Mouse (Mus musculus) heart, embryonic 12.5 days (tissue): ENCODE results near the gene Flad1. TPM values are rescaled to one million over a fixed set of nuclear protein-coding genes. Genes with fewer than 3 reads are reported as not detected.

Source experiments
- ATAC-seq: fragments of 200-750 bp; cut with Nextera tagmentation; 2 replicates; pipeline ENCODE4 v1.8.0; 2017; ENCODE audit warnings: moderate TSS enrichment, moderate library complexity; ENCODE audit not compliant: insufficient number of reproducible peaks, low FRiP score
- H3K27ac ChIP-seq: fragments of 300-500 bp; sonication (generic); 2 replicates; pipeline ENCODE4 v1.5.1; 2016; ENCODE audit warnings: mild to moderate bottlenecking, moderate library complexity; ENCODE audit not compliant: poor library complexity, severe bottlenecking
- H3K27me3 ChIP-seq: fragments of 300-500 bp; sonication (generic); replicated peaks from 2 replicates; pipeline ENCODE4 v1.6.1; 2016; ENCODE audit warnings: mild to moderate bottlenecking, moderate library complexity
- H3K36me3 ChIP-seq: fragments of 300-500 bp; sonication (generic); 2 replicates; pipeline ENCODE4 v1.6.1; 2016; ENCODE audit warnings: mild to moderate bottlenecking, moderate library complexity
- H3K4me1 ChIP-seq: fragments of 300-500 bp; sonication (generic); replicated peaks from 2 replicates; pipeline ENCODE4 v1.6.1; 2016; ENCODE audit warnings: mild to moderate bottlenecking
- H3K4me2 ChIP-seq: fragments of 300-500 bp; sonication (generic); 2 replicates; pipeline ENCODE4 v1.6.1; 2016; ENCODE audit warnings: mild to moderate bottlenecking, moderate library complexity
- H3K4me3 ChIP-seq: fragments of 300-500 bp; sonication (generic); 2 replicates; pipeline ENCODE4 v1.5.1; 2016; ENCODE audit warnings: mild to moderate bottlenecking
- H3K9ac ChIP-seq: fragments of 300-500 bp; sonication (generic); 2 replicates; pipeline ENCODE4 v1.6.1; 2016; ENCODE audit warnings: mild to moderate bottlenecking, moderate library complexity
- H3K9me3 ChIP-seq: fragments of 300-500 bp; sonication (generic); replicated peaks from 2 replicates; pipeline ENCODE4 v1.6.1; 2016; ENCODE audit warnings: mild to moderate bottlenecking, moderate library complexity
- WGBS: fragments of 180-500 bp; shearing (Covaris S2); methylation state at CpG from one replicate; pipeline ENCODE4 v1.1.7; 2016; 5-methylcytosine and 5-hydroxymethylcytosine counted together
- polyA plus RNA-seq: library from polyadenylated mRNA; unstranded; fragments of >200 nt; fragmentation: Nextera tagmentation; extraction: Ambion mirVana; gene quantifications from 2 replicates; pipeline ENCODE4 v1.2.1, GENCODE M21; 2016

Flad1 gene
- polyA plus RNA-seq, result 31.7 and 32.5 TPM in 2 replicates

DNA sequence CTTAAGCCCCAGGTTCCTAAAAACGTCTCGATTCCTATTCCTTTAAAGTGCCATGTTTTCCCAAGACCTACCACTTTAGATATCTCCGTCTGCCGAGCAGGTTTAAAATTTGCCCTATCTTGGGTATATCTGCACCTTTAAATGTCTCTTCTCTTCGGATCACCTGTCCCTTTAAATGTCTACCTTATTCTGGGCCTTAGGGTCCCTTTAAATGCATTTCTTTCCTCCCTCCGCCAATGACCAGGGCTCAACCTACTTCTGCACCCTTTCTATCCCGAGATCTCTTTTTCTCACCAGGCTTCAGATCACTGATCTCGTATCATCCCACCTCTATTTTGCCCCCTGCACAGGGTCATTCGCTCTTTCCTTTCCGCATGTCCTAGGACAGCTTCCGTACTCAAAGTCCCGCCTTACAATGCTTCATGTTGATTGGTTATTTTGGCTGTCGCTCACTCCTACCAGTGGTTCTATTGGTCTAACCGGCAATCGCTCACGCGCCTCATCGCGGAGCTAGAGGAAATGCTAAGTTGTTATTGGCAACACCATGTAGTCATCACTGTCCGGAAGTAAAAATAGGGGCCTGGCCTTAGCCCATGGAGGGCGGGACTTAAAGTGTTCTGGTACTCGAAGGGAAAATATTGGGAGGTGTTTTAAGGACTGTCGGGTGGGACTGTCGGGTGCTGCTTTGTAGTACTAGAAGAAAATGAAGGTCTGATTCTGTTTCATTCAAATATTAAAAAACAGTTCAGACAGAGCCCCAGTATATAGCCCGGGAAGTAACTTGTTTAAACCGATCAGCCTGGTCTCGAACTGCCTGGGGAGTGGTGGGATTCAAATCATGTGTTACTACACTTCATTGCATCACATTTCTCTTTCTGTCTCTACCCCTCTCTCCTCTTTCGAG is at the start of gene Flad1:
Flad1 (minus strand) TSS at position 381 of the 904 bp plus-strand sequence.
- Histone ChIP-seq H3K4me2 (peak within 1 kb of the TSS; percentile 75), H3K4me3 (peak within 1 kb of the TSS; percentile 65), H3K36me3 (peaks cover 54% of the 10 kb centered on the region), H3K4me1 (peaks cover 16% of the 10 kb centered on the region), H3K27ac (peak within 1 kb of the TSS; percentile 40; the same call in 1 of the 2 replicates), H3K9me3 (0 out of 2 replicates have a peak, but pooled peaks cover 4% of the 10 kb centered on the region), H3K27me3 (no peaks in the 10 kb centered on the region), H3K9ac (peak within 1 kb of the TSS; percentile 68)
- 5% methylated on average over 28 of the region's 28 CpGs for WGBS
- peak; percentile 99 for ATAC-seq

DNA sequence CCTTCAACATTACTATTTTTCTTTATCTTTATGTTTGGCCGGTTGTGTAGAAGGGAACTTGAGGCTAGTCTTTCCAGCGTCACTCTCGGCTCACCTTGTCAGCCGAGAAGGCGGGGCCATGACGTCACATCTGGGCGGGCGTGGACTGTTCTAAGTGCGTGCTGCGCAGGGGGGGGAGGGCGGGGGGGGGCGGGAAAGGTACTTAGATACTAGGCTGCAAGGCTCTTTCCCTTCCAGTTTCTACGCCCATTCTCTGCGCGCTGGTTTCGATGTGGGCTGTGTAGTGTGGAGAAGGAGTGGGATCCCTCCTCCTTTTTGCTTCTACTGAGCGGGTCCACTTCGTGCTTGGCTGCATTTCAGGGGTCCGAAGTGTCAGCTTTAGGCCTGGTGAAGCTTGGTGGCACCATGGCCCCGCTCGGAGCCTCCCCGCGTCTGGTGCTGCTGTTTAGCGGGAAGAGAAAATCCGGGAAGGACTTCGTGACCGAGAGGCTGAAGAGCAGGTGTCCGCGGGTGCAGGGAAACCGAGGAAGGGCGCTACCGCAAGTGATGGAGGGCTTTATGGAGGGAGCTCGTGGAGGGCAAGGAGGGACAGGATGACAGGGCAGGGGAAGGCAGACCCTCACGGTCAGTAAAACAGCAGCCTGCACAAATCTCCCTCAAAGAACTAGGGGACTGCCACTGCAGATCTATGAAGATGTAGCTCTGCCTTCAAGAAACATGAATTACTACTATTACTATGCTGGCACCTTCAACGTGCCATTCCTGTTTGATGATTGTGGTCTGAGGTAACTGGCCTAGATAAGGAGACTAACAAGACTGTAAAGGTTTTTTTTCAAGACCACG is 47.5 kb upstream of the Flad1 start:
- peak overlapping the region; percentile 78 for H3K27ac ChIP-seq
- under 1% methylated on average over 34 of the region's 36 CpGs for WGBS

DNA sequence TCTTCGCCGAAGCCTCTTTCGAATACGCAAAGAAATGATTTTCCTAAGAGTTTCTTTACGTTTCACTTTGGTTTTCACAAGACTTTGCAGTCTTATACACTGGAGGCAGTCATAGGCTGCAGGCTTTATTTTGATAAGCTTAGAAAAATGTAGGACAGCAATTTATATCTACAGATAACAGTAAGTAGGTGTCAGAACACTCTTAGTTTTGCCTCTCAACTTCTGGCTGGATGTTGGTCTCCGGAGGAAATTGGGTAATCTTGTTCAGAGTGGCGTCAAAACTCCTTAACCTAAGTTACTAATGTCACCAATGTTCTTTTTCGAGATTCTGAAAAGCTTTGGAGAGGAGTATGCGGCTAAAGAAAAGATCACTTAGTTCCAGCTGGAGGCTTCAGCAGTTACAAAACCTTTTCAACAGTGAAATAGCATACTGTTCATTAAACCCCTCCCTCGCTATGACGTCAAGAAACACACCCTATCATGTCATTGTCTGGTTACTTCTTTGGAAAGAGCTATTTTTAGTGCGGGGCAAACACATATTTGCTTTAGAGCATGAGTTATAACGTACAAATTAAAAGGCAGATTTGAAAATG is 46.8 kb upstream of the Flad1 start:
- WGBS, result 43% methylated on average over 13 of the region's 13 CpGs

More for the DNA sequence above, 47.5 kb upstream of the Flad1 start:
- peak; percentile 92 for ATAC-seq
- H3K9me3 ChIP-seq, result no peaks in the 10 kb centered on the region
- H3K9ac ChIP-seq, result peak overlapping the region; percentile 78
- H3K4me3 ChIP-seq, result peak overlapping the region; percentile 67
- H3K27me3 ChIP-seq, result no peaks in the 10 kb centered on the region
- peaks cover 9% of the 10 kb centered on the region; the same call in 1 of the 2 replicates for H3K36me3 ChIP-seq
- peaks cover 24% of the 10 kb centered on the region for H3K4me1 ChIP-seq
- peak overlapping the region; percentile 77 for H3K4me2 ChIP-seq

DNA sequence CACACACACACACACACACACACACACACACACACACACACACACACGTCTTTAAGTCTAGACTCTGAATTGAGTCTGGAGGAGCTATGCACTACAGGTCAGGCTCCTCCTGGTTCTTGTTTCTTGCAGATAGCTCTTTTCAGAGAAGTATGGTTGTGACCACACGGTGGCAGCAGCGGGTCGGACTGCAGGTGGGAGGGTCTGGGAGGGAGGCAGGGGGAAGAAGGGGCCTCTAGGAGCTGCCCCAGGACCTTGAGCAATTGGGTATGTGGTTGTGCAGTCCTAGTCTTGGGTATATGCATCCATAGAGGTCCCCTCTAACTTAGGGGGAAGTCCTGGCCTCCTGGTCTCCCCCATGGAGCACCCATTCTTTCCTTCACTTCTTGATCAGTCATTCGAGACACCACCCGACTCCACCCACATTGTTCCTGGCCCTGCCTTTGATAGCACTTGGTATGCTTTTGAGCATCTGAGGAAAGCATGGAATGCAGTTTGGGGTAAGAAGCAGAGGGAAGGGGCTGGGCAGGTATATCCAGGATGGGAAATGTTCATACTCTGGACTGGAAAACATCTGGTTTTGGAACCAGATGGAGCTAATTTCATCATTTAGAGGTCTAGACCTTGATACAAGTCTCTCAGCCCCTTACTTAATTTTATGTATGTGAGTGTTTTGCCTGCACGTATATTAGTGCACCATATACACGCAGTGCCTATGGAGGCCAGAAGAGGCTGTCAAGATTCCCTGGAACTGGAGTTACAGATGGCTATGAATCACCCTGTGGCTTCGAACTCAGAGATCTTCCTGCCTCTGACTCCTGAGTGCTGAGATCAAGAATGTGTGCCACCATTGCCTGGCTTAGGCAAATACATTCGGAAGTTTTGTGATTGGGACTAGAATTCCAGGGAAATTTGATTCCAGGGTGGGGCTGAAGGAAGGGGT is 45.3 kb upstream of the Flad1 start:
- H3K4me3 ChIP-seq, result no peak overlapping the region
- ATAC-seq, result no peak
- H3K27ac ChIP-seq, result no peak overlapping the region
- WGBS, result 43% methylated on average over 10 of the region's 10 CpGs
- 0 out of 2 replicates have a peak, but pooled peaks cover 4% of the 10 kb centered on the region for H3K36me3 ChIP-seq
- no peaks in the 10 kb centered on the region for H3K9me3 ChIP-seq
- no peak overlapping the region for H3K9ac ChIP-seq
- no peak overlapping the region for H3K4me2 ChIP-seq
- H3K27me3 ChIP-seq, result no peaks in the 10 kb centered on the region
- peaks cover 28% of the 10 kb centered on the region for H3K4me1 ChIP-seq

More for the DNA sequence above, 46.8 kb upstream of the Flad1 start:
- peak; percentile 53 for ATAC-seq
- Histone ChIP-seq H3K27me3 (no peaks in the 10 kb centered on the region), H3K4me1 (peaks cover 24% of the 10 kb centered on the region), H3K4me3 (peak overlapping the region; percentile 67), H3K27ac (peak overlapping the region; percentile 78; the same call in 1 of the 2 replicates), H3K9ac (no peak overlapping the region), H3K4me2 (peak overlapping the region; percentile 77), H3K9me3 (no peaks in the 10 kb centered on the region), H3K36me3 (0 out of 2 replicates have a peak, but pooled peaks cover 8% of the 10 kb centered on the region)

DNA sequence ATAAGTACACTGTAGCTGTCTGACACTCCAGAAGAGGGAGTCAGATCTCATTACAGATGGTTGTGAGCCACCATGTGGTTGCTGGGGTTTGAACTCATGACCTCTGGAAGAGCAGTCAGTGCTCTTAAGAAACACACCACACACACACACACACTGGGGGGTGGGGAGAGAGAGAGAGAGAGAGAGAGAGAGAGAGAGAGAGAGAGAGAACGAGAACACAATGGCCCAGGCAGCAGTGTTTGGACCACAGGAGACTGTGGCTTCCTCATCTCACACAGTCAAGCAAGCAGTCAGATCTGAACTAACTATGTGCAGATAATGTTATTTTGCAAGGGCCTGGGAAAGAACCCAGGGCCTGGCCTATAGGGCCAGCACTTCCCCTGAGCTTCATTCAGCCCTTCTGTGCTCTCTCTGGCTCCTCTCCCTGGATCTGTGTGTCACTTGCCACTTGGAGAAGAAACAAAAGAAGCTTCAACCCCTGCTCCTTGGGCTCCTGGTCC is 44.2 kb upstream of the Flad1 start:
- 61% methylated on average over 1 of the region's 1 CpGs for WGBS
- Histone ChIP-seq H3K36me3 (no peaks in the 10 kb centered on the region), H3K4me1 (peaks cover 39% of the 10 kb centered on the region), H3K9ac (no peak overlapping the region), H3K27ac (no peak overlapping the region), H3K4me3 (no peak overlapping the region), H3K4me2 (no peak overlapping the region), H3K27me3 (no peaks in the 10 kb centered on the region), H3K9me3 (no peaks in the 10 kb centered on the region)
- no peak for ATAC-seq

DNA sequence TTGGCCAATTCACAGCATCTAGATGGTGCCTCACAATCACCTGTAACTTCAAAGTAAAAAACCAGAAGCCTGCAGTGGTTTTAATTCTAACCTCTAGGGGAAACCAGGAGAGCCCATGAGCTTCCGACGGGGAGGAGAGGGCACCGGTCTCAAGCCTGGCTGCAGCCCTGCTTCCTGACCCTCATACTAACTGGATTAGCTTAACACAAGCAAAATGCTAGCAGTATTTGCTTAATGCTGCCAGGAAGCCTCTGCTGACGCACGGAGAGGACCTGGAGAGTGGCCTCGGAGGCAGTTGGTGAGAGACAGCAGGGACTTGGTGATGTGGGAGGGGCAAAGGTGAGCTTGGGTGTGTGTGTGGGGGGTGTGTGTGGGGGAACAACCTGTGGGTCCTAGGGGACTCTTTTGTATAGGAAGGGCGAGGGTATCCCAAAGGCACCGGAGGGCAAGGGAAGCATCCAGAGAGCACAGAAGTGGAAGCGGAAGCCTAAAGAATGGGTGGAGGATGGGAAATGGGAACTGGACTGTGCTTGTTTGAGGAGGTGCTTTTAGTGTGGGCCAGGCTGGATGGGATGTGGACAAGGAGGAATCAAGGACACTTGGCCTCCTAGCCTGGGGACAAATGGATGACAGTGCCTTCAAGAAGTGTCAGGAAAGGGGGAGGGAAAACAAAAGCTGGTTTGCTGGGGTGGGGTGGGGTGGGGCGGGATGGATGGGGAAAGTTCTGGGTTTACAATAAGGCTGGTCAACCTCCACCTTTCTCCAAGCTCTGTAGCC is 42.9 kb upstream of the Flad1 start, which contains the start of gene Pmvk:
Pmvk (plus strand) TSS at position 141 of the 777 bp plus-strand sequence.
- Histone ChIP-seq H3K36me3 (0 out of 2 replicates have a peak, but pooled peaks cover 2% of the 10 kb centered on the region), H3K4me3 (no peak within 1 kb of the TSS), H3K4me1 (peaks cover 39% of the 10 kb centered on the region), H3K9ac (no peak within 1 kb of the TSS), H3K27ac (no peak within 1 kb of the TSS), H3K4me2 (no peak within 1 kb of the TSS), H3K27me3 (no peaks in the 10 kb centered on the region), H3K9me3 (no peaks in the 10 kb centered on the region)
- WGBS, result 60% methylated on average over 10 of the region's 10 CpGs
- no peak for ATAC-seq

DNA sequence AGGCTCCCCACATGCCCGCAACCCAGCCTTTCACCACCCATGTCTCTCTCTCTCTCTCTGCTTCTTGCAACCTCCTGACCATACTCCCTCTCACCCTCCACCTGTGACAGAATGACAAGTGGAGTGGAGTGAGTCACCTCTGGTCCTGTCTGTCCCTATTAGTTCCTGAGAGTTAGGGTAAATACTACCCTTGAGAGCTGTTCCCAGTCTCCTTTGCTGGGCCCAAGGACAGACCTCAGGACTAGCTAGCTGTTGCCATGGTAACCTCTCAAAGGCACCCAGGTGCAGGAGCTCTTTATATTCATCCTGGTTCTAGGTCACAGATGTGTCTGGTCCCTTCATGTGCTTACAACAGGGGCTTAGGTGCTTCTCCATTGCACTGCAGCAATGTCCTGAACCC is 40.2 kb upstream of the Flad1 start:
- no peak overlapping the region for H3K4me2 ChIP-seq
- 56% methylated on average over 1 of the region's 1 CpGs for WGBS
- H3K4me1 ChIP-seq, result peaks cover 48% of the 10 kb centered on the region
- H3K27me3 ChIP-seq, result no peaks in the 10 kb centered on the region
- H3K9ac ChIP-seq, result peak overlapping the region; percentile 34
- H3K4me3 ChIP-seq, result no peak overlapping the region
- H3K27ac ChIP-seq, result no peak overlapping the region
- ATAC-seq, result no peak
- H3K36me3 ChIP-seq, result peaks cover 15% of the 10 kb centered on the region
- H3K9me3 ChIP-seq, result no peaks in the 10 kb centered on the region

DNA sequence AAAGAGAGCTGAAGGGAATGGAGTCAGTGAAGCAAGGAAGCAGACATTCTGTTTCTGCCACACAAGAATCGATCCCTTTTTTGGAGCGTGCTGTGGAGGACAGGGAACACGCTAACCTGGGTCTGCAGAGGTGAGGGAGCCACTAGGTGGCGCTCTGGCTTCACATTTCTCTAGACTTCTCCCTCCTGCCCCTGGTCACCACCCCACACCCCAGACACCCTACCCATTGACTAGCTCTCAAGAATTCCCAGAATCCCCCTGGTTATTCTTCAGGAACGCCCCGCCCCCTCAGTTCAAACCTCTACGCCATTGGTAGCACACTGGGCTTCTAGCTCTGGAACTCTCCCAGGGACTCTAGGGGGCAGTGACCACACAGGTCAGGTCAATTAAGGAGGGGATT is 37.9 kb upstream of the Flad1 start:
- Histone ChIP-seq H3K36me3 (peaks cover 38% of the 10 kb centered on the region), H3K4me3 (no peak overlapping the region), H3K27ac (peak overlapping the region; percentile 88), H3K9ac (0 out of 2 replicates have a peak overlapping the region, but pooled peaks have one; percentile 31), H3K4me2 (peak overlapping the region; percentile 22), H3K9me3 (no peaks in the 10 kb centered on the region), H3K4me1 (peaks cover 46% of the 10 kb centered on the region), H3K27me3 (no peaks in the 10 kb centered on the region)
- WGBS, result 39% methylated on average over 7 of the region's 7 CpGs
- ATAC-seq, result peak; percentile 27; the same call in 1 of the 2 replicates
